Mouse (Mus musculus) ovary, postnatal 14 days (tissue): ENCODE results near the gene Maml1.

Experiments used
- DNase-seq: peaks from one replicate; pipeline ENCODE4 v3.0.0; 2022; ENCODE audit warnings: low spot score

Gene Maml1

GRCm38 (mm10) chr11:50279005-50279404 lies 13.1 kb downstream of the Maml1 start:
- no peak for DNase-seq

GRCm38 (mm10) chr11:50277706-50278105 lies 14.4 kb downstream of the Maml1 start:
- DNase-seq = no peak

GRCm38 (mm10) chr11:50277025-50277424 lies 15.1 kb downstream of the Maml1 start:
- no peak for DNase-seq

- DNase-seq = no peak
These were observed 16.5 kb downstream of the Maml1 start for GRCm38 (mm10) chr11:50275568-50276151.

- DNase-seq = no peak
These were observed 17.0 kb downstream of the Maml1 start for GRCm38 (mm10) chr11:50275077-50275476.

GRCm38 (mm10) chr11:50272819-50273218 lies 19.3 kb downstream of the Maml1 start:
- DNase-seq = no peak

- no peak for DNase-seq
These were observed 22.2 kb downstream of the Maml1 start for GRCm38 (mm10) chr11:50269885-50270284.

- DNase-seq = no peak
These were observed 22.9 kb downstream of the Maml1 start for GRCm38 (mm10) chr11:50269163-50269562.

- no peak for DNase-seq
These were observed 25.1 kb downstream of the Maml1 start for GRCm38 (mm10) chr11:50266997-50267396.

- DNase-seq = no peak
These were observed 26.2 kb downstream of the Maml1 start for GRCm38 (mm10) chr11:50265931-50266330.

- no peak for DNase-seq
These were observed 28.9 kb downstream of the Maml1 start for GRCm38 (mm10) chr11:50263198-50263597.

- no peak for DNase-seq
These were observed 30.1 kb downstream of the Maml1 start for GRCm38 (mm10) chr11:50262020-50262419.

GRCm38 (mm10) chr11:50258310-50258709 lies 33.8 kb downstream of the Maml1 start:
- DNase-seq = no peak

GRCm38 (mm10) chr11:50256615-50257014 lies 35.5 kb downstream of the Maml1 start:
- no peak for DNase-seq

GRCm38 (mm10) chr11:50254010-50254580 lies 38.0 kb downstream of the Maml1 start:
- DNase-seq = no peak

GRCm38 (mm10) chr11:50253393-50253792 lies 38.7 kb downstream of the Maml1 start:
- DNase-seq = no peak

- DNase-seq = no peak
These were observed 39.3 kb downstream of the Maml1 start for GRCm38 (mm10) chr11:50252684-50253265.

- no peak for DNase-seq
These were observed 39.9 kb downstream of the Maml1 start for GRCm38 (mm10) chr11:50252166-50252565.

GRCm38 (mm10) chr11:50248473-50249171 lies 43.5 kb downstream of the Maml1 start:
- no peak for DNase-seq

GRCm38 (mm10) chr11:50245269-50245668 lies 46.8 kb downstream of the Maml1 start:
- DNase-seq = no peak

GRCm38 (mm10) chr11:50243926-50244325 lies 48.2 kb downstream of the Maml1 start:
- DNase-seq = no peak

GRCm38 (mm10) chr11:50240235-50240911 lies 51.7 kb downstream of the Maml1 start:
- no peak for DNase-seq
